Mouse (Mus musculus): ENCODE measurements around the gene Trim75. TPM values are rescaled to one million over a fixed set of nuclear protein-coding genes. Genes with fewer than 3 reads are reported as not detected.

Gene Trim75
- polyA plus RNA-seq (2014; fragmentation: Nextera tagmentation; extraction: Ambion mirVana), result not detected in 2 replicates

DNA sequence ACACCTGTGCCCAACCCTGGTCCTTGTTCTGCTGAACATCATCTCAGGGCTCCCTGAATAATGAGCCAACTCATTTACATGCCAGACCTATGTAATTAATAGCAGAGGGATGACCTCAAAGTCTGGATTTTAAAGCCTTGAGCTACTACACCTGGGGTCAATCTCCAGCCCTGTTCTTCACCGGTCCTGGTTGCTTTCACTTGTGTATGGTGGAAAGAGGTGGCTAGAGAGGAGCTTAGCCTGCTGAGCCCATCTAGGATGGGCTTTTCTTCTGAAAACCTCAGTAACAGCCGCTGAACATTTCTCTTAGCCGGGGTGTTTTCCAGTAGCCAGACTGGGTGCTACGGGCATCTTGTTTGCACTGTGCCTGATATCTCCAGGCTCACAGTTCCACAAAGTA, at the start of gene Trim75:
TSS of gene Trim75 (minus strand) at position 101 of the 400 bp plus-strand sequence.
- H3K4me1 ChIP-seq (replicated peaks; ENCODE audit: control insufficient read depth, insufficient read depth, low read length), result no peaks in the 10 kb centered on the region
- H3K36me3 ChIP-seq (replicated peaks; ENCODE audit: control insufficient read depth, insufficient read depth), result no peaks in the 10 kb centered on the region
- 0 out of 2 replicates have a peak, but pooled peaks cover 6% of the 10 kb centered on the region for H3K9me3 ChIP-seq (ENCODE audit: control insufficient read depth, low read length)
- ATAC-seq (ENCODE audit: low FRiP score) (no peak; the same call in 1 of the 2 replicates), DNase-seq (ENCODE audit: low spot score) (no peak)
- no peaks in the 10 kb centered on the region for H3K27me3 ChIP-seq (ENCODE audit: control insufficient read depth, insufficient read depth, low read length)
- no peak within 1 kb of the TSS for H3K9ac ChIP-seq
- no peak within 1 kb of the TSS for H3K4me3 ChIP-seq (replicated peaks; ENCODE audit: low read length)
- WGBS, result 91% methylated on average over 4 of the region's 4 CpGs
- H3K4me2 ChIP-seq (replicated peaks), result no peak within 1 kb of the TSS
- H3K27ac ChIP-seq, result no peak within 1 kb of the TSS

DNA sequence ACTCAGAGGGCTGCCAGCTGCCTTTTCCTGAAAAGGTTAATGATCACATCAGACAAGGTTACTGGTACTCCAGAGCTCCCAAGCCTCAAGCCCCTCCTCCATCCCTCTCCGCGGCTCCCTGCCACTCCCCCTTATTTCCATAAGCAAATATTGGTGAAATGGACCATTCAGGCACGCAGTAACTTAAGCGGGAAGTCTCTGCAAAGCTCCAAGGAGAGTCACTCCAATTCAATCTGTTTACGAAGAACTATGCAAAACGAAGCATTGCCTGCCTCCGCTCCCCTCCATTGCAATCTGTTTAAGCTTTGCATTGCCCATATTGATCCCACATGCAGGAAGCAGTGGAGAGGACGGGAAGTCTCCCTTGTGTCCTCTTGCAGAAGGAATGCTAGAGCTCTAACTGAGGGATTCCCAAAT, 49.5 kb upstream of the Trim75 start, which contains the start of gene Apela:
TSS of gene Apela (minus strand) at position 220 of the 417 bp plus-strand sequence.
- H3K27me3 ChIP-seq (ENCODE audit: control insufficient read depth, insufficient read depth, low read length), result no peaks in the 10 kb centered on the region; the same call in 1 of the 2 replicates
- ATAC-seq (ENCODE audit: low FRiP score) (peak; percentile 69; the same call in 1 of the 2 replicates), DNase-seq (ENCODE audit: low spot score) (peak; percentile 33)
- H3K9me3 ChIP-seq (ENCODE audit: control insufficient read depth, low read length), result no peaks in the 10 kb centered on the region
- H3K9ac ChIP-seq, result no peak within 1 kb of the TSS; the same call in 1 of the 2 replicates
- WGBS, result under 1% methylated on average over 8 of the region's 8 CpGs
- H3K4me3 ChIP-seq (replicated peaks; ENCODE audit: low read length), result peak within 1 kb of the TSS; percentile 16
- H3K36me3 ChIP-seq (replicated peaks; ENCODE audit: control insufficient read depth, insufficient read depth), result no peaks in the 10 kb centered on the region
- H3K27ac ChIP-seq, result no peak within 1 kb of the TSS
- H3K4me1 ChIP-seq (replicated peaks; ENCODE audit: control insufficient read depth, insufficient read depth, low read length), result no peaks in the 10 kb centered on the region
- peak within 1 kb of the TSS; percentile 50 for H3K4me2 ChIP-seq (replicated peaks)

DNA sequence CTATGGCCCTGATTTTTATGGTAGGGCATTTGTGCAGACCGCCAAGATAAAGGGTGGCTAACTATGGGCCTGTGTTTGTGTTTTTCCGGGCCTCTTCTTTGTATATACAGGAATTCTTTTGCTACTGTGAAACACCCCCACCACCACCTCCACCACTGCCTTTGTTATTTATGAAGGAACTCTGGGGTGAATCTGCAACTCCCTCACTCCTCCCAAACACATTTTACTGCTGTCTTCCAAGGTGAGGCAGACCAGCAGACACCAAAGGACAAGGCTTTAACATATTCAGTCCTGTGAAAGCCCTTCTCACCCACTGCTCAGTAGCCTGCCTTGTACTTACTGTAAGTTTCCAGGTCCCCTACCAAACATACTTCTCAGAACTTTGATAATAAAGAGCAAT, 46.5 kb upstream of the Trim75 start:
- ATAC-seq (ENCODE audit: low FRiP score) (no peak), DNase-seq (ENCODE audit: low spot score) (no peak)
- Histone ChIP-seq H3K4me1 (replicated peaks; ENCODE audit: control insufficient read depth, insufficient read depth, low read length) (no peaks in the 10 kb centered on the region), H3K27ac (no peak overlapping the region), H3K36me3 (replicated peaks; ENCODE audit: control insufficient read depth, insufficient read depth) (no peaks in the 10 kb centered on the region), H3K9me3 (ENCODE audit: control insufficient read depth, low read length) (no peaks in the 10 kb centered on the region), H3K27me3 (ENCODE audit: control insufficient read depth, insufficient read depth, low read length) (no peaks in the 10 kb centered on the region; the same call in 1 of the 2 replicates), H3K4me2 (replicated peaks) (no peak overlapping the region), H3K4me3 (replicated peaks; ENCODE audit: low read length) (no peak overlapping the region), H3K9ac (no peak overlapping the region)
- WGBS, result 28% methylated on average over 2 of the region's 2 CpGs

DNA sequence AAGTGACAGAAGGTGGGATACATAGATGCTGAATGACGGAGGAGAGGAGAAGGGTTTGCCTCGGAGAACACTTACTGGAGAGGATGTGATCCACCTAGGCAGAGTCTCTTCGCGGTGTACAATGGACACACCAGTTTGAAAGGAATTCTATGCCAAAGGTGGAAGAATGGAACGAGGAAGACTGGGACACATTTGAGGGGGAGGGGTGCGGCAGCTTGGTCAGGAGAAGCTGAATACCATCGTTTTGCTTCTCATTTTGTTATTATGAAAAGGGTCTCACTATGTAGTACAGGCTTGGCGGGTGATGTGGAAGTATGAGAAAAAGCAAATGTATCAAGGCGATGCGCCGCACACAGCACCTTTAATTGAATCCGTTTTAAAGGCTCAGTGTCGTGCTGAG, 45.4 kb upstream of the Trim75 start:
- ATAC-seq (ENCODE audit: low FRiP score) (no peak), DNase-seq (ENCODE audit: low spot score) (no peak)
- Histone ChIP-seq H3K27me3 (ENCODE audit: control insufficient read depth, insufficient read depth, low read length) (no peaks in the 10 kb centered on the region; the same call in 1 of the 2 replicates), H3K27ac (no peak overlapping the region), H3K4me2 (replicated peaks) (no peak overlapping the region), H3K36me3 (replicated peaks; ENCODE audit: control insufficient read depth, insufficient read depth) (no peaks in the 10 kb centered on the region), H3K4me3 (replicated peaks; ENCODE audit: low read length) (no peak overlapping the region), H3K9ac (no peak overlapping the region), H3K9me3 (ENCODE audit: control insufficient read depth, low read length) (no peaks in the 10 kb centered on the region), H3K4me1 (replicated peaks; ENCODE audit: control insufficient read depth, insufficient read depth, low read length) (no peaks in the 10 kb centered on the region)
- 85% methylated on average over 13 of the region's 13 CpGs for WGBS

DNA sequence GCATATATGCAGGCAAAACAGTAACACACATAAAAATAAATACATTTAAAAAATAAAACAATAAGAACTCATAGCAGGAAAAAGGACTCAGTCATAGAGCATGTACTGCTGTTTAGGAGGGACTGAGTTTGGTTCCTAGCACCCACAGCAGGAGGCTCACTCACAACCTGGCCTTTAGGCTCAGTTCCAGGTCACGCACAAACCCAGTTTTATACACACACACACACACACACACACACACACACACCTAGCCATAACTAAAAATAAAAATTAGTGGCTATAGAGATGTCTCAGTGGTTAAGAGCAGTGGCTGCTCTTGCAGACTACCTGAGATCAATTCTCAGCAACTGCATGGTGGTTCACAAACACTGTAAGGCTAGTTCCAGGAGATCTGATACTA, 44.5 kb upstream of the Trim75 start:
- 100% methylated on average over 1 of the region's 1 CpGs for WGBS
- no peak overlapping the region for H3K4me3 ChIP-seq (replicated peaks; ENCODE audit: low read length)
- DNase-seq (ENCODE audit: low spot score) (no peak), ATAC-seq (ENCODE audit: low FRiP score) (no peak)
- H3K9ac ChIP-seq, result no peak overlapping the region
- H3K27ac ChIP-seq, result no peak overlapping the region
- no peaks in the 10 kb centered on the region; the same call in 1 of the 2 replicates for H3K27me3 ChIP-seq (ENCODE audit: control insufficient read depth, insufficient read depth, low read length)
- H3K4me1 ChIP-seq (replicated peaks; ENCODE audit: control insufficient read depth, insufficient read depth, low read length), result no peaks in the 10 kb centered on the region
- no peaks in the 10 kb centered on the region for H3K36me3 ChIP-seq (replicated peaks; ENCODE audit: control insufficient read depth, insufficient read depth)
- H3K4me2 ChIP-seq (replicated peaks), result no peak overlapping the region
- no peaks in the 10 kb centered on the region for H3K9me3 ChIP-seq (ENCODE audit: control insufficient read depth, low read length)

DNA sequence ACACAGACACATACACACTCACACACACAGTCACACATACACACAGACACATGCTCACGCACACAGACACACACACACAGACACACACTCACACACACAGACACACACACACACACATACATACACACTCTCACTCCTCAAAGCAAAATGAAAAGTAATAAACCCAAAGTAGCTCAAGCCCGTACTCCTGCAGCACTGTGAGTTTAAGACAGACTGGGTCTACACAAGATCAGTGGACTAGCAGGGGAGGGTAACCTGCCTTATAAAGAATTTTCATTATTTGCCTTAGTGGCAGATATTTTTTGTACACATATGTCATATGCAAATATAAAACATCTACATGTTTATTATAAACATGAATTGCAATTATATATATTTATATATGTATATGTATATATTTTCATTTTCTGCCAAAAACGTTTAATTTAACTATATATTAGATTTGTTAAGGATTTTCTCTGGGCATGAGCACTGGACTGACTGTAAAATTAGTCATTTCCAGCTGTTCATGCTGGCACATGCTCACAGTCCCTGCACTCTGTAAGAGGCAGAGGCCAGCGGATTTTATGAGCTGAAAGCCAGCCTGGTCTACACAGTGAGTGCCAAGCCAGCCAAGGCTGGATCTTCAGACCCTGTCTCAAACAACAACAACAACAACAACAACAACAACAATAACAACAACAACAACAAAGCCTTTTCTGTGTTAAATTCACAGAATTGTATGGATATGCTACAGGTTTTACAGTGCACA, 43.3 kb upstream of the Trim75 start:
- H3K4me2 ChIP-seq (replicated peaks), result no peak overlapping the region
- no peaks in the 10 kb centered on the region for H3K9me3 ChIP-seq (ENCODE audit: control insufficient read depth, low read length)
- DNase-seq (ENCODE audit: low spot score), result no peak
- no peak for ATAC-seq (ENCODE audit: low FRiP score)
- no peaks in the 10 kb centered on the region for H3K4me1 ChIP-seq (replicated peaks; ENCODE audit: control insufficient read depth, insufficient read depth, low read length)
- 83% methylated on average over 4 of the region's 4 CpGs for WGBS
- no peaks in the 10 kb centered on the region for H3K36me3 ChIP-seq (replicated peaks; ENCODE audit: control insufficient read depth, insufficient read depth)
- H3K27me3 ChIP-seq (ENCODE audit: control insufficient read depth, insufficient read depth, low read length), result no peaks in the 10 kb centered on the region; the same call in 1 of the 2 replicates
- H3K4me3 ChIP-seq (replicated peaks; ENCODE audit: low read length), result no peak overlapping the region
- no peak overlapping the region for H3K27ac ChIP-seq
- H3K9ac ChIP-seq, result no peak overlapping the region

DNA sequence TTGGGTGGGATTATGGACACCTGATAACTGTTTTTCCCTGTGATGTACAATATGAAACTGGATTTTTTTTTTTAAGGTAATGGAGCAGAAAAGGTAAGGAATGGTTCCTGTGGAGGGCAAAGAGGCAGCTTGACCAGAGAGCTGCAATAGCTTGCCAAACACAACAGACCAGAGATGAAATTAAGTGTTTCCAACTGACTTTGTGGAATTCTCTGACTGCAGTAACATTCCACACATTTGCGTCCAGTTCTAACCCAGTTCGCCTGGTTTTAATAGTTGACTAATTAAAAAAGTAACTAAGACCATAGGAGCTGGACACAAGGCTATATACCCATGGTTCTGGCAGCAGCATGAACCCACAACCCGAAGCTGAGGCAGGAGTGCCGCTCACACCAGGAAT, 42.1 kb upstream of the Trim75 start:
- Histone ChIP-seq H3K9ac (no peak overlapping the region), H3K4me1 (replicated peaks; ENCODE audit: control insufficient read depth, insufficient read depth, low read length) (no peaks in the 10 kb centered on the region), H3K9me3 (ENCODE audit: control insufficient read depth, low read length) (no peaks in the 10 kb centered on the region), H3K4me2 (replicated peaks) (no peak overlapping the region), H3K4me3 (replicated peaks; ENCODE audit: low read length) (no peak overlapping the region), H3K27me3 (ENCODE audit: control insufficient read depth, insufficient read depth, low read length) (no peaks in the 10 kb centered on the region), H3K36me3 (replicated peaks; ENCODE audit: control insufficient read depth, insufficient read depth) (no peaks in the 10 kb centered on the region), H3K27ac (no peak overlapping the region)
- 87% methylated on average over 4 of the region's 4 CpGs for WGBS
- DNase-seq (ENCODE audit: low spot score) (no peak), ATAC-seq (ENCODE audit: low FRiP score) (no peak)

DNA sequence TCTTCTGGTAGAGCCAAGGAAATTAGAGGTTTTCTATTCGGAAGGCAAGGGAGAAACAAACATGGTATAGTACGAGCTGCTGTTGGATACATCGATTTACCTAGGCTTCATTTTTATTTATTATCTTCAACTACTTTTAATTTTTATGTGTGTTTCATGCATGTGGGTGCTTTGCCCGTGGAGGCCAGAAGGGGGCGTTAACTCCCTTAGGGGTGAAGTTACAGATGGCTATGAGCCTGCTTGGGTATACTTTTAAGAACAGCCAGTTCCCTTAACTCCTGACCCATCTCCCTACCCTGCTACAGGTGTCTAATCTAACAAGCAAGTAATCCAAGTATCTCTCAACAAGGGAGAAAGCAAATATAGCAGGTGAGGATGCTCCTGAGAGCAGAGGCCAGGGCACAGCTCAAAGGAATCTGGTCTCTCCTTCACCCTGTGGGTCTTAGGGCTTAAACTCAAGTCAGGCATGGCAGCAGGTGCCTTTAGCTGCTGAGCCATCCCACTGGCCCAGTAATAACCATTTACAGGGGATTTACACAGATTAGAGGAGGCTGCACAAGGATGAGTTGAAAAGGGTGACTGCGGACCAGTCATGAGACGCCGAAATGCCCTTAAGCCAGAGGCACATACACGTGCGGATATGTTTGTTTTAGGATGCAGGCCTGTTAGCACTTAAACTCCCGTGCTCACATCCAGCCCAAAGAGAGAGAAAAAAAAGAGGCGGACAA, 41.5 kb upstream of the Trim75 start:
- H3K27ac ChIP-seq, result no peak overlapping the region
- H3K9me3 ChIP-seq (ENCODE audit: control insufficient read depth, low read length), result no peaks in the 10 kb centered on the region
- H3K4me1 ChIP-seq (replicated peaks; ENCODE audit: control insufficient read depth, insufficient read depth, low read length), result no peaks in the 10 kb centered on the region
- WGBS, result 85% methylated on average over 12 of the region's 12 CpGs
- no peak overlapping the region for H3K4me2 ChIP-seq (replicated peaks)
- ATAC-seq (ENCODE audit: low FRiP score) (no peak), DNase-seq (ENCODE audit: low spot score) (no peak)
- no peak overlapping the region for H3K4me3 ChIP-seq (replicated peaks; ENCODE audit: low read length)
- H3K27me3 ChIP-seq (ENCODE audit: control insufficient read depth, insufficient read depth, low read length), result no peaks in the 10 kb centered on the region
- no peak overlapping the region for H3K9ac ChIP-seq
- H3K36me3 ChIP-seq (replicated peaks; ENCODE audit: control insufficient read depth, insufficient read depth), result no peaks in the 10 kb centered on the region

DNA sequence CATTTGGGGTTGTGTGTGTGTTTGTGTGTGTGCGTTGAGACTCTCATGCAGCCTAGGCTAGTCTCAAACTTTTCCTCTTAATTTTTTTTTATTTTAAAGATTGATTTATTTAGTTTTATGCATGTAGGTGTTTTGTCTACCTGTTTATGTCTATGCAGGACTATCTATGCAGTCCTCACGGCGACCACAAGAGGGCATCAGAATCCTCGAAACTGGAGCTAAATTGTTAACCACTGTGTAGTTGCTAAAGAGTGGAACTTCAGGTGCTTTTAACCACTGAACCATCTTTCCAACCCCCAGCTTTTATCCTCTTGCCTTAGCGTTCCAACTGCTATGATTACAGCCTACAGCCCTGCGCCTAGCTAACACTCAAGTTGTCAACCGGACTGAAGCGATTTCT, 34.9 kb upstream of the Trim75 start:
- no peak overlapping the region for H3K9ac ChIP-seq
- H3K4me3 ChIP-seq (replicated peaks; ENCODE audit: low read length), result no peak overlapping the region
- no peaks in the 10 kb centered on the region for H3K4me1 ChIP-seq (replicated peaks; ENCODE audit: control insufficient read depth, insufficient read depth, low read length)
- no peak overlapping the region for H3K4me2 ChIP-seq (replicated peaks)
- ATAC-seq (ENCODE audit: low FRiP score) (no peak), DNase-seq (ENCODE audit: low spot score) (peak; percentile 71)
- no peaks in the 10 kb centered on the region for H3K36me3 ChIP-seq (replicated peaks; ENCODE audit: control insufficient read depth, insufficient read depth)
- H3K27ac ChIP-seq, result no peak overlapping the region
- WGBS, result 51% methylated on average over 8 of the region's 8 CpGs
- H3K27me3 ChIP-seq (ENCODE audit: control insufficient read depth, insufficient read depth, low read length), result no peaks in the 10 kb centered on the region
- no peaks in the 10 kb centered on the region for H3K9me3 ChIP-seq (ENCODE audit: control insufficient read depth, low read length)

Data from hindbrain, embryonic 14.5 days (tissue).